16 mouse cellular contexts compared by ENCODE assay signal in genomic region chr11:96821956-96822355, GRCm38 (mm10). TPM values are rescaled to one million over a fixed set of nuclear protein-coding genes. Genes with fewer than 3 reads are reported as not detected.
DNase-seq lines count a peak whose midpoint lies in the region; ATAC-seq and TF ChIP-seq lines count a peak whose summit lies in the region.
"Had no signal": no experiment of that assay in that cellular context is flagged by ENCODE, and none has a peak within 500 bp of the region (broad histone marks: within the 10 kb centered on the region; RNA-seq: fewer than 3 reads in every experiment).

No protein-coding gene starts in this region.

- H3K36me3 ChIP-seq in kidney, postnatal 0 days (ENCODE audit: insufficient read depth, low read length) = peaks cover 54% of the 10 kb centered on the region
- H3K36me3 ChIP-seq in kidney, adult 2 months (ENCODE audit: control insufficient read depth, insufficient read depth, low read length) = peaks cover 3% of the 10 kb centered on the region; the same call in 1 of the 2 replicates
- peaks cover 55% of the 10 kb centered on the region for H3K36me3 ChIP-seq in neural tube, embryonic 15.5 days

- no peak overlapping the region for H3K9ac ChIP-seq in kidney, postnatal 0 days (ENCODE audit: low read depth, low read length)
- no peak overlapping the region for H3K9ac ChIP-seq in neural tube, embryonic 15.5 days (replicated peaks)
- H3K9ac ChIP-seq: forebrain, embryonic 12.5 days; lung, embryonic 14.5 days had no signal

- no peak overlapping the region for H3K4me3 ChIP-seq in kidney, postnatal 0 days (replicated peaks; ENCODE audit: low read depth, low read length)
- no peak overlapping the region for H3K4me3 ChIP-seq in kidney, adult 2 months (ENCODE audit: insufficient read depth, low read depth, low read length)
- no peak overlapping the region for H3K4me3 ChIP-seq in neural tube, embryonic 15.5 days (replicated peaks)
- H3K4me3 ChIP-seq: embryonic facial prominence, embryonic 10.5 days; forebrain, embryonic 12.5 days; heart, embryonic 10.5 days; liver, embryonic 13.5 days had no signal

- H3K4me1 ChIP-seq in kidney, postnatal 0 days (replicated peaks; ENCODE audit: insufficient read depth, low read length) = peaks cover 38% of the 10 kb centered on the region
- peaks cover 32% of the 10 kb centered on the region for H3K4me1 ChIP-seq in kidney, adult 2 months (ENCODE audit: control insufficient read depth, insufficient read depth, low read length)
- peaks cover 48% of the 10 kb centered on the region for H3K4me1 ChIP-seq in neural tube, embryonic 15.5 days

- no peaks in the 10 kb centered on the region for H3K27me3 ChIP-seq in kidney, postnatal 0 days (ENCODE audit: insufficient read depth, low read length)
- H3K27me3 ChIP-seq in kidney, adult 2 months (replicated peaks; ENCODE audit: control insufficient read depth, insufficient read depth, low read length) = no peaks in the 10 kb centered on the region
- H3K27me3 ChIP-seq in neural tube, embryonic 15.5 days (replicated peaks) = no peaks in the 10 kb centered on the region
- H3K27me3 ChIP-seq: forebrain, embryonic 12.5 days; liver, embryonic 13.5 days had no signal

- WGBS in kidney, postnatal 0 days = 88% methylated on average over 10 of the region's 10 CpGs
- WGBS in kidney, adult 2 months = 84% methylated on average over 10 of the region's 10 CpGs
- 94% methylated on average over 10 of the region's 10 CpGs for WGBS in neural tube, embryonic 15.5 days

- no peak for TF ChIP-seq CTCF in kidney, postnatal 0 days (IDR thresholded peaks at IDR 0.05; ENCODE audit: low read depth)
- no peak for TF ChIP-seq CTCF in kidney, adult 2 months (conservative IDR thresholded peaks at IDR 0.05; ENCODE audit: insufficient read depth, insufficient read length, low read depth, low read length)

- no peak overlapping the region for H3K4me2 ChIP-seq in kidney, postnatal 0 days (ENCODE audit: low read length)
- H3K4me2 ChIP-seq in neural tube, embryonic 15.5 days = 0 out of 2 replicates have a peak overlapping the region, but pooled peaks have one; percentile 94
- H3K4me2 ChIP-seq: forebrain, embryonic 12.5 days; lung, embryonic 14.5 days had no signal

- TF ChIP-seq POLR2A in kidney, adult 2 months (IDR thresholded peaks at IDR 0.05; ENCODE audit: low read depth, low read length) = no peak

- no peak for ATAC-seq in kidney, postnatal 0 days (replicated peaks; ENCODE audit: low FRiP score, low read depth)
- no peak for ATAC-seq in neural tube, embryonic 15.5 days (ENCODE audit: low FRiP score)
- ATAC-seq: hindbrain, postnatal 0 days; midbrain, embryonic 16.5 days had no signal

- no peak for DNase-seq in kidney, postnatal 0 days (ENCODE audit: low spot score)
- no peak for DNase-seq in kidney, adult 2 months
- DNase-seq in neural tube, embryonic 10.5 days (ENCODE audit: extremely low spot score, low spot score) = no peak
- DNase-seq in MN1 (ENCODE audit: low spot score) = peak; percentile 20
- no peak for DNase-seq in frontal cortex, postnatal 36 days (ENCODE audit: low spot score in 2 of 2)
- no peak for DNase-seq in adrenal gland, adult 8-10 months
- DNase-seq: cerebellum, adult 9-10 months; liver, embryonic 13.5 days; lung, embryonic 14.5 days had no signal

- no peaks in the 10 kb centered on the region for H3K9me3 ChIP-seq in kidney, postnatal 0 days (replicated peaks; ENCODE audit: low read length)
- H3K9me3 ChIP-seq in neural tube, embryonic 15.5 days (replicated peaks) = no peaks in the 10 kb centered on the region
- H3K9me3 ChIP-seq: embryonic facial prominence, embryonic 10.5 days; forebrain, embryonic 12.5 days; heart, embryonic 10.5 days; liver, embryonic 13.5 days had no signal

- 0 out of 2 replicates have a peak overlapping the region, but pooled peaks have one; percentile 1 for H3K27ac ChIP-seq in kidney, postnatal 0 days
- H3K27ac ChIP-seq in kidney, adult 2 months (ENCODE audit: insufficient read depth, low read depth, low read length) = no peak overlapping the region
- no peak overlapping the region for H3K27ac ChIP-seq in neural tube, embryonic 15.5 days (replicated peaks)
- H3K27ac ChIP-seq: embryonic facial prominence, embryonic 10.5 days; forebrain, embryonic 12.5 days; heart, embryonic 10.5 days; hindbrain, postnatal 0 days; liver, embryonic 13.5 days had no signal

RNA-seq across cellular contexts. Expression of gene Nfe2l1, which starts 7.8 kb away (rescaled TPM):
- polyA plus RNA-seq in kidney, postnatal 0 days (2015; fragmentation: Nextera tagmentation; extraction: Ambion mirVana) = 77.3 and 88.0 TPM in 2 replicates
- 230 and 252 TPM in 2 replicates for polyA plus RNA-seq in kidney, adult 2 months (2012; rRNA removed)
- 71.8 and 78.2 TPM in 2 replicates for polyA plus RNA-seq in neural tube, embryonic 15.5 days (2015; fragmentation: Nextera tagmentation; extraction: Ambion mirVana)
- 100 to 1,000 TPM; 460 to 743 (median 603) TPM for total RNA-seq in adrenal gland, adult 8-10 months (2022)

RNA-seq across cellular contexts. Expression of gene Copz2, which starts 27.7 kb away (rescaled TPM):
- 125 TPM in 2 replicates for polyA plus RNA-seq in kidney, postnatal 0 days (2015; fragmentation: Nextera tagmentation; extraction: Ambion mirVana)
- 56.2 and 61.6 TPM in 2 replicates for polyA plus RNA-seq in kidney, adult 2 months (2012; rRNA removed)
- 29.2 and 42.0 TPM in 2 replicates for polyA plus RNA-seq in neural tube, embryonic 15.5 days (2015; fragmentation: Nextera tagmentation; extraction: Ambion mirVana)
- total RNA-seq in adrenal gland, adult 8-10 months (2022) = 10 to 100 TPM; 60.6 to 73.0 (median 64.0) TPM
- total RNA-seq: neutrophil, adult 5-6 weeks had no signal

RNA-seq across cellular contexts. Expression of gene Cbx1, which starts 33.0 kb away (rescaled TPM):
- polyA plus RNA-seq in kidney, postnatal 0 days (2015; fragmentation: Nextera tagmentation; extraction: Ambion mirVana) = 101 and 106 TPM in 2 replicates
- 17.9 and 18.7 TPM in 2 replicates for polyA plus RNA-seq in kidney, adult 2 months (2012; rRNA removed)
- 60.9 and 69.5 TPM in 2 replicates for polyA plus RNA-seq in neural tube, embryonic 15.5 days (2015; fragmentation: Nextera tagmentation; extraction: Ambion mirVana)
- total RNA-seq in adrenal gland, adult 8-10 months (2022) = 10 to 100 TPM; 63.6 to 80.2 (median 78.0) TPM

RNA-seq across cellular contexts. Expression of gene Snx11, which starts 44.6 kb away (rescaled TPM):
- polyA plus RNA-seq in kidney, postnatal 0 days (2015; fragmentation: Nextera tagmentation; extraction: Ambion mirVana) = 17.6 and 19.8 TPM in 2 replicates
- polyA plus RNA-seq in kidney, adult 2 months (2012; rRNA removed) = 13.2 and 13.7 TPM in 2 replicates
- polyA plus RNA-seq in neural tube, embryonic 15.5 days (2015; fragmentation: Nextera tagmentation; extraction: Ambion mirVana) = 70.4 and 81.7 TPM in 2 replicates
- total RNA-seq in adrenal gland, adult 8-10 months (2022) = 10 to 100 TPM; 28.7 to 59.2 (median 36.3) TPM
